ENCODE assay signal across 28 mouse cellular contexts in the genomic region with DNA sequence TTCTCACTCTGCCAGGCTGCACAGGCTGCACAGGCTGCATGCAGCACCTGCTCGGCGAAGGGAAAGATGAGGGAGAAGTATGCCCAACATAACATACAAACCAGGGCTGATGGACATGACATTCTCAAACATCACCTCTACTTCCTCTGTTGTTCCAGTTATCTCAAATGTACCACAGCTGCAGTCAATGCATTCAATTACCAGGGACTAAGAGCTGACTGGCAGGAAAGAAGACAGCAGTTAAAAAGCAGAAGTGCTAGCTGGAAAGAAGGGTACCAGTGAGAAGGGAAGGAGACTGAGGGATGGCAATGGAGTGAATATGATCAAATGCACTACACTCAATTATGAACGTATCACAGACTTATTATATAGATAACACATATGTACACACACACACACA. TPM values are rescaled to one million over a fixed set of nuclear protein-coding genes. Genes with fewer than 3 reads are reported as not detected.
DNase-seq lines count a peak whose midpoint lies in the region; ATAC-seq and TF ChIP-seq lines count a peak whose summit lies in the region.
"Had no signal": no experiment of that assay in that cellular context is flagged by ENCODE, and none has a peak within 500 bp of the region (broad histone marks: within the 10 kb centered on the region; RNA-seq: fewer than 3 reads in every experiment).

No protein-coding gene starts in this region.

- no peak overlapping the region for H3K27ac ChIP-seq in neural tube, embryonic 15.5 days (replicated peaks)
- H3K27ac ChIP-seq: embryonic facial prominence, embryonic 12.5 days; gastrocnemius, adult 2 months; heart, embryonic 15.5 days; hindbrain, embryonic 10.5 days; hindbrain, embryonic 13.5 days had no signal

- peak; percentile 27 for DNase-seq in 416B (ENCODE audit: low read depth)
- DNase-seq in G1E (ENCODE audit: low spot score) = peak; percentile 25
- DNase-seq in B cell, adult 2 months = no peak
- DNase-seq in spleen, adult 18-20 months = no peak
- DNase-seq: adrenal gland, postnatal 10 days; adrenal gland, postnatal 36 days; cerebellum, adult 18-20 months; cerebellum, adult 9-10 months; cerebellum, postnatal 14 days; forebrain, postnatal 0 days; gastrocnemius, adult 2 months; gastrocnemius, postnatal 14 days; heart, adult 18-20 months; heart, postnatal 10 days; heart, postnatal 36 days had no signal

- peaks cover 82% of the 10 kb centered on the region for H3K36me3 ChIP-seq in G1E (replicated peaks)
- H3K36me3 ChIP-seq in neural tube, embryonic 15.5 days = no peaks in the 10 kb centered on the region
- H3K36me3 ChIP-seq: embryonic facial prominence, embryonic 12.5 days; embryonic facial prominence, embryonic 15.5 days; heart, embryonic 12.5 days; heart, embryonic 15.5 days; hindbrain, embryonic 13.5 days had no signal

- no peaks in the 10 kb centered on the region for H3K27me3 ChIP-seq in G1E (ENCODE audit: insufficient read depth, low read length)
- H3K27me3 ChIP-seq in neural tube, embryonic 15.5 days (replicated peaks) = no peaks in the 10 kb centered on the region
- H3K27me3 ChIP-seq: CH12.LX; embryonic facial prominence, embryonic 12.5 days; embryonic facial prominence, embryonic 15.5 days; heart, embryonic 12.5 days; heart, embryonic 15.5 days; hindbrain, embryonic 13.5 days; Patski had no signal

- H3K4me2 ChIP-seq in neural tube, embryonic 15.5 days = no peak overlapping the region
- H3K4me2 ChIP-seq: embryonic facial prominence, embryonic 12.5 days; embryonic facial prominence, embryonic 15.5 days; heart, embryonic 12.5 days; heart, embryonic 15.5 days; hindbrain, embryonic 13.5 days had no signal

- H3K4me1 ChIP-seq in G1E (ENCODE audit: insufficient read depth, low read depth, low read length) = peaks cover 74% of the 10 kb centered on the region
- H3K4me1 ChIP-seq in neural tube, embryonic 15.5 days = peaks cover 17% of the 10 kb centered on the region; the same call in 1 of the 2 replicates

- no peak overlapping the region for H3K9ac ChIP-seq in neural tube, embryonic 15.5 days (replicated peaks)
- H3K9ac ChIP-seq: embryonic facial prominence, embryonic 12.5 days; embryonic facial prominence, embryonic 15.5 days; forebrain, postnatal 0 days; heart, embryonic 12.5 days; heart, embryonic 15.5 days; hindbrain, embryonic 13.5 days had no signal

- no peak for TF ChIP-seq CTCF in G1E (IDR thresholded peaks at IDR 0.05; ENCODE audit: low read depth, low read length)

- 90% methylated on average over 3 of the region's 3 CpGs for WGBS in neural tube, embryonic 15.5 days

- no peak overlapping the region for H3K4me3 ChIP-seq in G1E (ENCODE audit: low read depth, low read length)
- H3K4me3 ChIP-seq in neural tube, embryonic 15.5 days (replicated peaks) = no peak overlapping the region
- H3K4me3 ChIP-seq: embryonic facial prominence, embryonic 12.5 days; embryonic facial prominence, embryonic 15.5 days; gastrocnemius, adult 2 months; heart, embryonic 12.5 days; heart, embryonic 15.5 days; hindbrain, embryonic 10.5 days; hindbrain, embryonic 13.5 days had no signal

- ATAC-seq in G1E (ENCODE audit: extremely low read depth, insufficient number of reproducible peaks, low FRiP score, poor library complexity, severe bottlenecking) = no peak; the same call in 1 of the 2 replicates
- peak; percentile 64 for ATAC-seq in common myeloid progenitor, adult 5-6 weeks (replicated peaks; ENCODE audit: low read depth, poor library complexity, severe bottlenecking)
- no peak for ATAC-seq in neural tube, embryonic 15.5 days (ENCODE audit: low FRiP score)
- ATAC-seq: forebrain, embryonic 14.5 days; forebrain, postnatal 0 days; hindbrain, embryonic 16.5 days; intestine, embryonic 16.5 days; Patski had no signal

- no peaks in the 10 kb centered on the region for H3K9me3 ChIP-seq in G1E (replicated peaks)
- H3K9me3 ChIP-seq in neural tube, embryonic 15.5 days (replicated peaks) = no peaks in the 10 kb centered on the region
- H3K9me3 ChIP-seq: embryonic facial prominence, embryonic 12.5 days; embryonic facial prominence, embryonic 15.5 days; heart, embryonic 12.5 days; heart, embryonic 15.5 days; hindbrain, embryonic 10.5 days; hindbrain, embryonic 13.5 days had no signal

RNA-seq across cellular contexts. Expression of a gene that starts 17.2 kb away (rescaled TPM):
- 93.4 and 103 TPM in 2 replicates for total RNA-seq in G1E (2014; fragmentation: Nextera tagmentation)
- total RNA-seq in G1E (2017) = 37.6 and 62.3 TPM in 2 replicates
- 68.1 and 91.8 TPM in 2 replicates for polyA plus RNA-seq in G1E (2012)
- total RNA-seq in common myeloid progenitor, adult 5-6 weeks (2017) = 53.3 and 66.6 TPM in 2 replicates
- 22.3 and 25.6 TPM in 2 replicates for polyA plus RNA-seq in neural tube, embryonic 15.5 days (2015; fragmentation: Nextera tagmentation; extraction: Ambion mirVana)

RNA-seq across cellular contexts. Expression of a gene that starts 45.9 kb away (rescaled TPM):
- 9.7 and 10.3 TPM in 2 replicates for total RNA-seq in G1E (2014; fragmentation: Nextera tagmentation)
- 7.3 and 8.0 TPM in 2 replicates for total RNA-seq in G1E (2017)
- 4.5 and 4.7 TPM in 2 replicates for polyA plus RNA-seq in G1E (2012)
- 7.1 and 8.3 TPM in 2 replicates for total RNA-seq in common myeloid progenitor, adult 5-6 weeks (2017)
- polyA plus RNA-seq in neural tube, embryonic 15.5 days (2015; fragmentation: Nextera tagmentation; extraction: Ambion mirVana) = 4.9 and 5.5 TPM in 2 replicates

Comparison
In these comparisons a context has a peak if more than half of its experiments do, and no peak if none do; other contexts are left out.
1. DNase-seq: peak in 416B (single experiment) and G1E (single experiment); none in B cell, adult 2 months (0 of 2) and spleen, adult 18-20 months (0 of 2).